Mouse (Mus musculus): ENCODE data around the gene Cfap100. TPM values are rescaled to one million over a fixed set of nuclear protein-coding genes. Genes with fewer than 3 reads are reported as not detected.

Cfap100 gene
- polyA plus RNA-seq, 1 experiment from 2014 or later = 0.40 TPM

- under 1% methylated on average over 81 of the region's 98 CpGs for WGBS
- peaks cover 14% of the 10 kb centered on the region for H3K4me1 ChIP-seq
- H3K27ac ChIP-seq = peak overlapping the region; percentile 89
- peak overlapping the region; percentile 82 for H3K9ac ChIP-seq
- H3K4me2 ChIP-seq = peak overlapping the region; percentile 96
- ATAC-seq (ENCODE audit: insufficient read depth, low FRiP score, low read depth) = peak; percentile 63
- no peaks in the 10 kb centered on the region for H3K27me3 ChIP-seq (replicated peaks)
- H3K4me3 ChIP-seq (replicated peaks) = peak overlapping the region; percentile 97
- H3K36me3 ChIP-seq = peaks cover 8% of the 10 kb centered on the region
- H3K9me3 ChIP-seq = no peaks in the 10 kb centered on the region
Observed at GRCm38 (mm10) chr6:90369725-90370553, 58.7 kb downstream of the Cfap100 start.

GRCm38 (mm10) chr6:90368976-90369724 is 59.4 kb downstream of the Cfap100 start, which contains the start of gene Zxdc:
Zxdc (plus strand) TSS chr6:90369492.
- Histone ChIP-seq H3K27ac (peak within 1 kb of the TSS; percentile 89), H3K27me3 (replicated peaks) (no peaks in the 10 kb centered on the region), H3K9ac (peak within 1 kb of the TSS; percentile 82), H3K9me3 (no peaks in the 10 kb centered on the region), H3K4me3 (replicated peaks) (peak within 1 kb of the TSS; percentile 97), H3K4me2 (peak within 1 kb of the TSS; percentile 96), H3K4me1 (peaks cover 14% of the 10 kb centered on the region), H3K36me3 (peaks cover 6% of the 10 kb centered on the region)
- WGBS = 6% methylated on average over 41 of the region's 41 CpGs
- ATAC-seq (ENCODE audit: insufficient read depth, low FRiP score, low read depth) = peak; percentile 96

GRCm38 (mm10) chr6:90363301-90363700 is 65.3 kb downstream of the Cfap100 start:
- no peak overlapping the region for H3K4me2 ChIP-seq
- H3K4me3 ChIP-seq (replicated peaks) = no peak overlapping the region
- no peaks in the 10 kb centered on the region for H3K9me3 ChIP-seq
- no peaks in the 10 kb centered on the region for H3K36me3 ChIP-seq
- H3K9ac ChIP-seq = no peak overlapping the region
- WGBS = 83% methylated on average over 5 of the region's 5 CpGs
- no peak for ATAC-seq (ENCODE audit: insufficient read depth, low FRiP score, low read depth)
- H3K4me1 ChIP-seq = peaks cover 14% of the 10 kb centered on the region; the same call in 1 of the 2 replicates
- H3K27ac ChIP-seq = no peak overlapping the region
- no peaks in the 10 kb centered on the region for H3K27me3 ChIP-seq (replicated peaks)

- Histone ChIP-seq H3K27me3 (replicated peaks) (no peaks in the 10 kb centered on the region), H3K36me3 (no peaks in the 10 kb centered on the region), H3K9ac (no peak overlapping the region), H3K4me1 (peaks cover 16% of the 10 kb centered on the region; the same call in 1 of the 2 replicates), H3K4me2 (no peak overlapping the region), H3K4me3 (replicated peaks) (no peak overlapping the region), H3K9me3 (no peaks in the 10 kb centered on the region), H3K27ac (peak overlapping the region; percentile 61)
- 75% methylated on average over 6 of the region's 6 CpGs for WGBS
- ATAC-seq (ENCODE audit: insufficient read depth, low FRiP score, low read depth) = no peak
Observed at GRCm38 (mm10) chr6:90360922-90361614, 67.5 kb downstream of the Cfap100 start.

GRCm38 (mm10) chr6:90360024-90360781 is 68.4 kb downstream of the Cfap100 start:
- no peaks in the 10 kb centered on the region for H3K9me3 ChIP-seq
- no peak overlapping the region for H3K9ac ChIP-seq
- no peaks in the 10 kb centered on the region for H3K36me3 ChIP-seq
- WGBS = 34% methylated on average over 7 of the region's 7 CpGs
- no peak overlapping the region for H3K4me3 ChIP-seq (replicated peaks)
- H3K4me2 ChIP-seq = no peak overlapping the region
- ATAC-seq (ENCODE audit: insufficient read depth, low FRiP score, low read depth) = peak; percentile 66
- peak overlapping the region; percentile 61 for H3K27ac ChIP-seq
- H3K27me3 ChIP-seq (replicated peaks) = no peaks in the 10 kb centered on the region
- H3K4me1 ChIP-seq = peaks cover 16% of the 10 kb centered on the region; the same call in 1 of the 2 replicates

GRCm38 (mm10) chr6:90359445-90359844 is 69.2 kb downstream of the Cfap100 start:
- Histone ChIP-seq H3K9me3 (no peaks in the 10 kb centered on the region), H3K4me2 (no peak overlapping the region), H3K9ac (no peak overlapping the region), H3K4me1 (peaks cover 16% of the 10 kb centered on the region; the same call in 1 of the 2 replicates), H3K27me3 (replicated peaks) (no peaks in the 10 kb centered on the region), H3K36me3 (no peaks in the 10 kb centered on the region), H3K27ac (peak overlapping the region; percentile 61; the same call in 1 of the 2 replicates), H3K4me3 (replicated peaks) (no peak overlapping the region)
- ATAC-seq (ENCODE audit: insufficient read depth, low FRiP score, low read depth) = no peak
- WGBS = 62% methylated on average over 2 of the region's 2 CpGs

GRCm38 (mm10) chr6:90358142-90358541 is 70.5 kb downstream of the Cfap100 start:
- Histone ChIP-seq H3K27me3 (replicated peaks) (no peaks in the 10 kb centered on the region), H3K4me1 (peaks cover 16% of the 10 kb centered on the region; the same call in 1 of the 2 replicates), H3K27ac (peak overlapping the region; percentile 0; the same call in 1 of the 2 replicates), H3K4me3 (replicated peaks) (no peak overlapping the region), H3K9me3 (no peaks in the 10 kb centered on the region), H3K9ac (no peak overlapping the region), H3K36me3 (no peaks in the 10 kb centered on the region), H3K4me2 (no peak overlapping the region)
- 51% methylated on average over 5 of the region's 5 CpGs for WGBS
- ATAC-seq (ENCODE audit: insufficient read depth, low FRiP score, low read depth) = no peak

Other genes starting within 250 kb of the Cfap100 start
- gene V1ra8, start 226.0 kb downstream of the Cfap100 start, polyA plus RNA-seq (2015; fragmentation: Nextera tagmentation; extraction: Ambion mirVana) = not detected in 2 replicates
- not detected in 2 replicates for gene Vmn1r53, start 204.4 kb downstream of the Cfap100 start, polyA plus RNA-seq (2015; fragmentation: Nextera tagmentation; extraction: Ambion mirVana)
- gene Vmn1r54, start 182.5 kb downstream of the Cfap100 start, polyA plus RNA-seq (2015; fragmentation: Nextera tagmentation; extraction: Ambion mirVana) = not detected in 2 replicates
- gene BC048671, start 127.6 kb downstream of the Cfap100 start, polyA plus RNA-seq (2015; fragmentation: Nextera tagmentation; extraction: Ambion mirVana) = not detected in 2 replicates
- 0.94 and 1.7 TPM in 2 replicates for gene Chst13, start 103.6 kb downstream of the Cfap100 start, polyA plus RNA-seq (2015; fragmentation: Nextera tagmentation; extraction: Ambion mirVana)
- gene Uroc1, start 95.5 kb downstream of the Cfap100 start, polyA plus RNA-seq (2015; fragmentation: Nextera tagmentation; extraction: Ambion mirVana) = 0.46 and 1.2 TPM in 2 replicates
- 7.7 and 7.9 TPM in 2 replicates for gene Zxdc, start 59.3 kb downstream of the Cfap100 start, polyA plus RNA-seq (2015; fragmentation: Nextera tagmentation; extraction: Ambion mirVana)
- 11.5 and 13.5 TPM in 2 replicates for gene Klf15, start 33.8 kb upstream of the Cfap100 start, polyA plus RNA-seq (2015; fragmentation: Nextera tagmentation; extraction: Ambion mirVana)
- gene Aldh1l1, start 57.6 kb upstream of the Cfap100 start, polyA plus RNA-seq (2015; fragmentation: Nextera tagmentation; extraction: Ambion mirVana) = 10.1 and 10.5 TPM in 2 replicates
- 6.8 and 7.7 TPM in 2 replicates for gene Slc41a3, start 175.9 kb upstream of the Cfap100 start, polyA plus RNA-seq (2015; fragmentation: Nextera tagmentation; extraction: Ambion mirVana)